Mouse (Mus musculus) embryonic facial prominence, embryonic 15.5 days (tissue): ENCODE data around the gene Mff. TPM values are rescaled to one million over a fixed set of nuclear protein-coding genes. Genes with fewer than 3 reads are reported as not detected.

Source experiments
- ATAC-seq: fragments of 200-750 bp; cut with Nextera tagmentation; 2 replicates; pipeline ENCODE4 v1.8.0; 2017; ENCODE audit warnings: low read depth, moderate TSS enrichment; ENCODE audit not compliant: insufficient number of reproducible peaks, low FRiP score, low TSS enrichment
- H3K27ac ChIP-seq: fragments of 300-500 bp; sonication (generic); replicated peaks from 2 replicates; pipeline ENCODE4 v1.5.1; 2015; ENCODE audit warnings: mild to moderate bottlenecking, inconsistent platforms
- H3K27me3 ChIP-seq: fragments of 300-500 bp; sonication (generic); 2 replicates; pipeline ENCODE4 v1.6.1; 2015; ENCODE audit warnings: inconsistent platforms
- H3K36me3 ChIP-seq: fragments of 300-500 bp; sonication (generic); 2 replicates; pipeline ENCODE4 v1.6.1; 2015; ENCODE audit warnings: mild to moderate bottlenecking, inconsistent platforms
- H3K4me1 ChIP-seq: fragments of 300-500 bp; sonication (generic); 2 replicates; pipeline ENCODE4 v1.6.1; 2015; ENCODE audit warnings: inconsistent platforms
- H3K4me2 ChIP-seq: fragments of 300-500 bp; sonication (generic); replicated peaks from 2 replicates; pipeline ENCODE4 v1.6.1; 2015; ENCODE audit warnings: mild to moderate bottlenecking, inconsistent platforms
- H3K4me3 ChIP-seq: fragments of 300-500 bp; sonication (generic); replicated peaks from 2 replicates; pipeline ENCODE4 v1.5.1; 2015; ENCODE audit warnings: mild to moderate bottlenecking, inconsistent platforms
- H3K9ac ChIP-seq: fragments of 300-500 bp; sonication (generic); 2 replicates; pipeline ENCODE4 v1.6.1; 2015; ENCODE audit warnings: inconsistent platforms
- H3K9me3 ChIP-seq: fragments of 300-500 bp; sonication (generic); replicated peaks from 2 replicates; pipeline ENCODE4 v1.6.1; 2016; ENCODE audit warnings: inconsistent platforms
- WGBS: fragments of 180-500 bp; shearing (Covaris S2); methylation state at CpG from one replicate; pipeline ENCODE4 v1.1.7; 2015; 5-methylcytosine and 5-hydroxymethylcytosine counted together
- polyA plus RNA-seq: library from polyadenylated mRNA; unstranded; fragments of >200 nt; fragmentation: Nextera tagmentation; extraction: Ambion mirVana; gene quantifications from 2 replicates; pipeline ENCODE4 v1.2.1, GENCODE M21; 2015

The Mff gene
- polyA plus RNA-seq, 1 experiment from 2014 or later = 200 TPM

GRCm38 (mm10) chr1:82795211-82795610 is 70.5 kb downstream of the Mff start:
- ATAC-seq = no peak
- Histone ChIP-seq H3K27me3 (no peaks in the 10 kb centered on the region), H3K27ac (no peak overlapping the region), H3K4me3 (no peak overlapping the region), H3K4me1 (no peaks in the 10 kb centered on the region), H3K36me3 (no peaks in the 10 kb centered on the region), H3K4me2 (no peak overlapping the region), H3K9me3 (no peaks in the 10 kb centered on the region), H3K9ac (no peak overlapping the region)
- WGBS = 64% methylated on average over 2 of the region's 2 CpGs

GRCm38 (mm10) chr1:82795702-82796443 is 71.2 kb downstream of the Mff start:
- Histone ChIP-seq H3K27ac (no peak overlapping the region), H3K9ac (no peak overlapping the region), H3K36me3 (no peaks in the 10 kb centered on the region), H3K4me3 (no peak overlapping the region), H3K4me1 (no peaks in the 10 kb centered on the region), H3K4me2 (no peak overlapping the region), H3K9me3 (no peaks in the 10 kb centered on the region), H3K27me3 (no peaks in the 10 kb centered on the region)
- 63% methylated on average over 18 of the region's 18 CpGs for whole genome bisulfite sequencing
- no peak for ATAC-seq

GRCm38 (mm10) chr1:82797088-82797487 is 72.4 kb downstream of the Mff start:
- ATAC-seq = no peak
- Histone ChIP-seq H3K27me3 (no peaks in the 10 kb centered on the region), H3K4me3 (no peak overlapping the region), H3K27ac (no peak overlapping the region), H3K4me2 (no peak overlapping the region), H3K4me1 (no peaks in the 10 kb centered on the region), H3K9me3 (no peaks in the 10 kb centered on the region), H3K9ac (no peak overlapping the region), H3K36me3 (no peaks in the 10 kb centered on the region)
- WGBS = 88% methylated on average over 4 of the region's 4 CpGs

GRCm38 (mm10) chr1:82798304-82798703 is 73.6 kb downstream of the Mff start:
- no peaks in the 10 kb centered on the region for H3K9me3 ChIP-seq
- no peak overlapping the region for H3K4me3 ChIP-seq
- H3K36me3 ChIP-seq = no peaks in the 10 kb centered on the region
- H3K27me3 ChIP-seq = no peaks in the 10 kb centered on the region
- H3K9ac ChIP-seq = no peak overlapping the region
- no peak overlapping the region for H3K27ac ChIP-seq
- no peaks in the 10 kb centered on the region for H3K4me1 ChIP-seq
- ATAC-seq = no peak
- no peak overlapping the region for H3K4me2 ChIP-seq
- 74% methylated on average over 5 of the region's 5 CpGs for WGBS

GRCm38 (mm10) chr1:82798922-82799321 is 74.2 kb downstream of the Mff start:
- 66% methylated on average over 4 of the region's 4 CpGs for WGBS
- no peak for ATAC-seq
- no peak overlapping the region for H3K4me3 ChIP-seq
- H3K4me2 ChIP-seq = no peak overlapping the region
- no peaks in the 10 kb centered on the region for H3K27me3 ChIP-seq
- no peaks in the 10 kb centered on the region for H3K9me3 ChIP-seq
- H3K36me3 ChIP-seq = no peaks in the 10 kb centered on the region
- no peak overlapping the region for H3K9ac ChIP-seq
- no peak overlapping the region for H3K27ac ChIP-seq
- no peaks in the 10 kb centered on the region for H3K4me1 ChIP-seq

- Histone ChIP-seq H3K4me2 (no peak overlapping the region), H3K36me3 (no peaks in the 10 kb centered on the region), H3K9me3 (no peaks in the 10 kb centered on the region), H3K4me3 (no peak overlapping the region), H3K9ac (no peak overlapping the region), H3K27me3 (no peaks in the 10 kb centered on the region), H3K27ac (no peak overlapping the region), H3K4me1 (no peaks in the 10 kb centered on the region)
- no peak for ATAC-seq
- WGBS = 59% methylated on average over 12 of the region's 12 CpGs
These were observed 76.6 kb downstream of the Mff start for GRCm38 (mm10) chr1:82801105-82801783.

Other genes starting within 250 kb of the Mff start
- gene Col4a4, start 138.0 kb upstream of the Mff start, polyA plus RNA-seq = 0.09 and 0.14 TPM in 2 replicates
- 0.13 and 0.26 TPM in 2 replicates for gene Col4a3, start 138.0 kb upstream of the Mff start, polyA plus RNA-seq
- gene Tm4sf20, start 43.6 kb downstream of the Mff start, polyA plus RNA-seq = 0.21 TPM in 1 of 2 replicates, not detected in the other
- 0.77 and 1.9 TPM in 2 replicates for gene Gm47791, start 46.4 kb downstream of the Mff start, polyA plus RNA-seq
- 26.1 and 27.7 TPM in 2 replicates for gene Agfg1, start 114.6 kb downstream of the Mff start, polyA plus RNA-seq
- gene A030005L19Rik, start 188.4 kb downstream of the Mff start, polyA plus RNA-seq = 2.4 and 2.5 TPM in 2 replicates
- 1.5 and 2.2 TPM in 2 replicates for gene A030014E15Rik, start 200.0 kb downstream of the Mff start, polyA plus RNA-seq
- gene Gm6217, start 206.5 kb downstream of the Mff start, polyA plus RNA-seq = 1.5 and 1.7 TPM in 2 replicates
- 2.0 and 2.5 TPM in 2 replicates for gene A030003K21Rik, start 218.5 kb downstream of the Mff start, polyA plus RNA-seq
- 2.2 and 3.9 TPM in 2 replicates for gene Gm7544, start 231.1 kb downstream of the Mff start, polyA plus RNA-seq
- 1.7 and 2.2 TPM in 2 replicates for gene Gm47955, start 235.4 kb downstream of the Mff start, polyA plus RNA-seq